Mouse (Mus musculus) gastrocnemius, postnatal 36 days (tissue): ENCODE data around the gene Tmed10. TPM values are rescaled to one million over a fixed set of nuclear protein-coding genes. Genes with fewer than 3 reads are reported as not detected.

Experiments
- DNase-seq, 2 experiments: peaks; one replicate each; pipeline ENCODE4 v3.0.0; 2022
- intact Hi-C: fragments of 180-260 bp; cut with DNase I; formaldehyde crosslinking; loops from one replicate; pipeline ENCODE4 v1.15.1; 2025
- long read RNA-seq, 2 experiments: library from polyadenylated mRNA; stranded (forward); transcript quantifications; one replicate each; pipeline ENCODE4 v2.0.0; 2021
- total RNA-seq, 2 experiments: library from RNA; stranded (reverse); gene quantifications; 2 replicates each; pipeline ENCODE4 v1.2.3; 2021

Gene Tmed10
- total RNA-seq = 100 to 1,000 TPM; 103 to 110 TPM
- long read RNA-seq, experiment 1, transcript Tmed10-201 (5 exons, 1,482 nt) = major isoform, 85 of 296 reads
- long read RNA-seq, experiment 1, partial matches to known transcripts = 1 of 296 reads
- long read RNA-seq, experiment 1, other reads (novel, unspliced or antisense) = 209 of 296 reads
- long read RNA-seq, experiment 2, transcript Tmed10-201 (5 exons, 1,482 nt) = major isoform, 96 of 321 reads
- long read RNA-seq, experiment 2, partial matches to known transcripts = 1 of 321 reads
- long read RNA-seq, experiment 2, other reads (novel, unspliced or antisense) = 223 of 321 reads

DNA sequence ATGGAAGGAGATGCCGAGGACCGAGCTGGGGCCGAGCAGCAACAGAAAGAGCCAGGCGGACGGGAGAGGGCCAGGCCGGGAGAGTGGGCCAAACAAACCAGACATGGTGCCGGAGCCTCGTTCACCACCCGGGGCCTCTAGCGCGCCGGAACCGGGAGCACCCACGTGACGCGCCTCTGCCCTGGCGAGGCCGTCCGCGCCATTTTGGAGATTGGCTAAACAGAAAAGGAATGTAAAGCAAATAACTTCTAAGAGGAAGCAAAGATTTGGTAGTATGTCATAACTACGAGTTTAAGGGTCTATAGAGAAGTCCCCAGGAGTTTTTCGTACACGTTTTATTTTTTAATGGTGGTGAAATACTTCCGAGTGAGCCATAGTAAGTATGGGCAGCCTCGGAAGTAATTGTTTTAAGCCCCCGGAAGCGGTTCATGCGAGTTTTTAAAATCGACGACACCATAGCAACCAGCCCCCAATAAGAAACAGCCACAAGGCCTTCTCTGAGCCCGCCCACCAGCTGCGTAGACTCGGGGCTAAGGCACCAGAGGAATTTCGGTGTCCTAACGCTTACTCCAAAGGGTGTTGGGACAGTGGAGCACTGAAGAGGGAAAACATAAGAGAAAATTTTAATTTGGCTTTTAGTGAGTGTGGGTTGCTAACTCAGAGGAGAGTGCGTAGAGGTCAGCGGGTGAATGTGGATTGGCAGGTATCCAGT lies at the start of gene Tmed10:
Tmed10 (minus strand) TSS at position 287 of the 712 bp plus-strand sequence.
- peak; percentile 79 to 87 for DNase-seq
- intact Hi-C loops = loop anchor here (1.0 kb wide), 1 partner anchor 99 kb away; the partner anchor contains the start of gene Fos

DNA sequence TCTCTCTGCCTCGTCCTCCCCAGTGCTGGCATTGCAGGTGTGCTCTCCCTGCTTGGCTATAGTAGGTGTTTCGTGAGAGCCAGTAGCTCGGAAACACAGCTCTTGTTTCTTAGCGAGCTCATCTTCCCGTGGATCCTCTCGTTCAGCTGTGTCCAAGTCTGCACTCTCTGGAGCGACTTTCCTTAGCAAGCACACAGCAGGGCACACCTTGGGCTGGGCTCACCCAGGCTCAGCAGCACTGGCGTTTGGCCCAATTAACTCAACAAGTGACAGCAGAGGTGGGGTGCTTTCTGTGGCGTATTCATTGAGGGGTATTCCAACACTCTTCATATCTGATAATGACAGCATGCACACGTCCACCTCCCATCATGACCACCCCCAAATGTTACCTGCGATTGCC lies 48.6 kb upstream of the Tmed10 start:
- no peak for DNase-seq
- intact Hi-C loops = no loop called here

- intact Hi-C loops = no loop called here
- DNase-seq = no peak
Measured at GRCm38 (mm10) chr12:85422536-85422935, 47.9 kb upstream of the Tmed10 start.

GRCm38 (mm10) chr12:85420945-85421344 lies 46.3 kb upstream of the Tmed10 start:
- intact Hi-C loops = no loop called here
- no peak for DNase-seq

DNA sequence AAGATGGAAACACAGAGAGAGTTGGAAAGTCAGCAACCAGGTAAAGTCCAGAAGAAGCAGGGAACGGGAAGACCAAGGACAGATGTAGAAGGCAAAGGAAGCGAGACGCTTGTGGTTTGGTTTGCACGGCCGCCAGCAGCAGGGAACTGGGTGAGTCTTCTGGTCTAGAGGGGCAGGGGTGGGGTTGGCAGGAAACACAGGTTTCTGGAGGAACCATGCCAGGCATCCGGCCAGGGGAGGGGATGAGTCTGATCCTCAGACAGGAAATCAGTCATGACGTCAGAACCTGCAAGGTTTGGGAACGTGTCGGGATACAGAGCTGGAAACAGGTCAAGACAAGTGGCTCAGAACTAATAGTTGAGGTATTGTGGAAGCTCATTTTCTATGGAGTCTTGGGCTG lies 43.2 kb upstream of the Tmed10 start:
- intact Hi-C loops = no loop called here
- DNase-seq = peak in 1 of 2 experiments; percentile 11

DNA sequence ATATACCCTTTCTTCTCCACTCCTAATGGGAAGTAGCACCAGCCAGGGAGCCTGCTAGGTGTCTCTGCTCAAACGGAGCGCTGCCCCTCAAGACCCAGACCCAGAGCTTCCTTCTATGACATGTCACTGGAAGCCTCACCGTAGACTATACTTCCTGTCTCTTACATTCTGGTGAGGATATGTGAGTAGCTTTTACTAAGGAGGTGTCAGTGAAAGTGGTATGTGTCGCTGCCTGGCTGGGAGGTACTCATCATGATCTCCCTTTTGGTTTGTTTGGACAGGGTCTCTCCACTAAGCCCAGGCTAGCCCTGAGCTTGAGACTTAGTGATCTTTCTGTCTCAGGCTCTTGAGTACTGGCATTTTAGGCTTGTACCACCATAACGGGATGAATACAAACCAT lies 41.7 kb upstream of the Tmed10 start:
- DNase-seq = no peak
- intact Hi-C loops = no loop called here

DNA sequence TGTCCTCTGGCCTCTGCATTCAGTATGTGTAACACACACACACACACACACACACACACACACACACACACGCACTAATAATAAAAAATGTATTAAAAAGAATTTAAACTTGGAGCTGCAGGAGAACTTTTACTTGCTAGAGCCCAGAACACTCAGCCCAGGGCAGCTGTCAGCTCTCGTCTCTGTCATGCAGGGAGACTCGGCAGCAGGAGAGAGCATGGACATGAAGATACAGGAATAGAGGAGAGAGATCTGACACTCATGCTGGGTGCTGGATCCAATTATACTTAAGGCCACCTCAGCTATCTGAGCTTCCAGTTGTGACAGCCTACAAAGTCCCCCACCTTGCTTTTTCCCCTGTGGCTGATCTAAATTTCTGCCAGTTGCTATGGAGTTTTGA lies 41.2 kb upstream of the Tmed10 start:
- intact Hi-C loops = no loop called here
- DNase-seq = no peak

GRCm38 (mm10) chr12:85411136-85411535 lies 36.5 kb upstream of the Tmed10 start:
- intact Hi-C loops = no loop called here
- DNase-seq = no peak

- intact Hi-C loops = no loop called here
- DNase-seq = no peak
Measured at GRCm38 (mm10) chr12:85397960-85398272, 23.3 kb upstream of the Tmed10 start.

GRCm38 (mm10) chr12:85397063-85397959 lies 22.7 kb upstream of the Tmed10 start:
- intact Hi-C loops = no loop called here
- no peak for DNase-seq

- intact Hi-C loops = no loop called here
Measured at GRCm38 (mm10) chr12:85393981-85394380, 19.3 kb upstream of the Tmed10 start.

DNA sequence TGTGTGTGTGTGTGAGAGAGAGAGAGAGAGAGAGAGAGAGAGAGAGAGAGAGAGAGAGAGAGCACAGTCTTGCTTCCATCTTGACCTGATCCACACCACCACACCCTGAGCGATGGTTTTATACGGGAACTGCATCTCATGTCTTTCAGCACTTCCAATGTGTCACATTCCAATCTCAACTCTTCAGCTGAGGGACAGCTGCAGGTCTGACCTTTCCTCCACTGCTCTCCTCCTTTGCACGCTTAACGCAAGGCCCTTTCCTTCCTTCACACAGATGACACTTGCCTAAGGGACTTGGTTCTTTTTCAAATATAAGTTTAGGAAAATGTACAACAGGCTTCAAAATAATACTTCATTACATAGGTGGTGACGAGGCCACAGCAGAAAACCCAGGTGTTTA lies 18.9 kb upstream of the Tmed10 start:
- DNase-seq = no peak
- intact Hi-C loops = no loop called here

More at GRCm38 (mm10) chr12:85393981-85394380, 19.3 kb upstream of the Tmed10 start:
- no peak for DNase-seq

GRCm38 (mm10) chr12:85391148-85391547 lies 16.5 kb upstream of the Tmed10 start:
- intact Hi-C loops = no loop called here

GRCm38 (mm10) chr12:85389204-85390185 lies 14.8 kb upstream of the Tmed10 start:
- intact Hi-C loops = loop anchor here (5.0 kb wide), 1 partner anchor 38 kb away; no protein-coding TSS in a partner anchor
- DNase-seq = no peak

More at GRCm38 (mm10) chr12:85391148-85391547, 16.5 kb upstream of the Tmed10 start:
- DNase-seq = no peak

DNA sequence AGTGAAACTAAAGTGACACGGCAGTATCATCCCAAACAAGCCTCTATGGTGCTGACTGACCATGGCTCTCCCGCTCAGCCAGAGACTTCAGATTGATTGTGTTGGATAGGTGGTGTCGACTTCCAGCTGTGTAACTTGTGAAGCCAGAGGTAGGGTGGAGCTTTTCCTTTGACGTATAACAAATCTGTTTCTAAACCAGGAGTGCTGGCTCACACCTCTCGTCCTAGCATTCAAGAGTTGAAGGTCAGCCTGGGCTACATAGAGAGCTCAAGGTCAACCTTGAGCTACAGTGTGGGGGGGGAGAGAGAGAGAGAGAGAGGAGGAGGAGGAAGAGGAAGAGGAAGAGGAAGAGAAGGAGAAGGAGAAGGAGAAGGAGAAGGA lies 11.3 kb upstream of the Tmed10 start:
- intact Hi-C loops = loop anchor here (5.0 kb wide), 1 partner anchor 41 kb away; no protein-coding TSS in a partner anchor
- no peak for DNase-seq

- intact Hi-C loops = loop anchor here (5.0 kb wide), 1 partner anchor 42 kb away; no protein-coding TSS in a partner anchor
- DNase-seq = no peak
Measured at GRCm38 (mm10) chr12:85385329-85385994, 10.8 kb upstream of the Tmed10 start.

- intact Hi-C loops = no loop called here
- no peak for DNase-seq
Measured at GRCm38 (mm10) chr12:85382761-85383680, 8.4 kb upstream of the Tmed10 start.

DNA sequence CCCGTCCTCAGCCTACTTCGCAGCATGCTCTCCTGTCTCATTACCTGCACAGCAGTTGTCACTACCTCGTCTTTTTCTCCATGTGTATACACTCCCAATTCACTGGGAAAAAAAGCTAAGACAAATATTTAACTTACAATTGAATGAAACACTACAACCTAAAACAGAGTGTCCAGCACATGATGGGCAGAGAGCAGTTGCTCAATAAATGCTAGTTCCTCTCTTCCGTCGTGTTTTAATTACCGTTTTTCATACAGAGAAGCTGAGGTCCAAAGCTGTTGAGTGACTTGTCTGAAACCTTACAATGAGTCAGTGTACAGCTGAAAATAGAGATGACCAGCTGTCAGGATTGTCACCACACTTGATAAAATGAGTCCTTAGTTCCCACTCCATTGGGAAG lies 6.9 kb upstream of the Tmed10 start:
- DNase-seq = no peak
- intact Hi-C loops = no loop called here
